9 mouse cellular contexts compared by ENCODE assay signal in the genomic region with DNA sequence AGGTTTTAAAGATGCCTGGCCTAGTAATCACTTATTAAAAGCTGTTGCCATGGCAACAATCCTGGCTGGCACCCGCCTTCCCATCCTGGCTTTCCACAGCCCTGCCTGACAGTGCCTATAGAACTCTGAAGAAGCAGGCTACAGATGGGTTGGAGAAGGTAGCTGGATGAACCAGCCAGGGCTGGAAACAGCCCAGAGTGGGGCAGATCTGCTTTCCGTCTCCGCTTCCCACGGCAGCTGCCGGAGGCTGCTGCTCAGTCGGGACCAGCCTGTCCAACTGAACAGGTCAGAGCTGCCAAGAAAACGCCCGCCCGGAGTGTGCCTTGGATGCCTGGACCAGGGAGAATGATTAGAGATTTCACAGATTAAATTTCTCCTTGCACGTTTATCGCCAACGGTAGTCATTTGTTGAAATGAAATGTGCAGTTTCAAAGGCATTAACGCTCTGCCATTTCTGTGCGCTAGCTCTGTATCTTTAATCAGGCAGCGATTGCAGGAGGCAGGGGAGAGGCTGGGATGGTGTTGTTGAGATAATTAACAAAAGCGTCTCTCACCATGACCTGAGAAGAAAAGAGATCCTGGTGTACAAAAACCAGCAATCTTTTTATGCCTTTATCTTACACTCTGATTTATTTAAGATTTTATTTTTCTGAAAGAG. TPM values are rescaled to one million over a fixed set of nuclear protein-coding genes. Genes with fewer than 3 reads are reported as not detected.
A peak's percentile ranks its signal among the peaks of the same experiment; 100 is the strongest.
DNase-seq lines count a peak whose midpoint lies in the region; ATAC-seq lines count a peak whose summit lies in the region.
"Had no signal": no experiment of that assay in that cellular context is flagged by ENCODE, and none has a peak within 500 bp of the region (broad histone marks: within the 10 kb centered on the region; RNA-seq: fewer than 3 reads in every experiment).

No protein-coding gene starts in this region.

- 48% methylated on average over 16 of the region's 16 CpGs for WGBS in midbrain, embryonic 15.5 days

- peak; percentile 59 for ATAC-seq in midbrain, embryonic 15.5 days (replicated peaks)
- no peak for ATAC-seq in erythroblast, adult 5-6 weeks (replicated peaks; ENCODE audit: low FRiP score, poor library complexity, severe bottlenecking)
- ATAC-seq: liver, embryonic 12.5 days had no signal

- H3K4me1 ChIP-seq in midbrain, embryonic 15.5 days, result peaks cover 22% of the 10 kb centered on the region
- H3K4me1 ChIP-seq: liver, embryonic 12.5 days had no signal

- no peak overlapping the region; the same call in 1 of the 2 replicates for H3K9ac ChIP-seq in midbrain, embryonic 15.5 days
- H3K9ac ChIP-seq: liver, embryonic 12.5 days had no signal

- H3K9me3 ChIP-seq in midbrain, embryonic 15.5 days, result no peaks in the 10 kb centered on the region
- H3K9me3 ChIP-seq: liver, embryonic 12.5 days had no signal

- H3K4me2 ChIP-seq in midbrain, embryonic 15.5 days, result peak overlapping the region; percentile 5; the same call in 1 of the 2 replicates
- H3K4me2 ChIP-seq: liver, embryonic 12.5 days had no signal

- no peaks in the 10 kb centered on the region for H3K27me3 ChIP-seq in midbrain, embryonic 15.5 days (replicated peaks)
- H3K27me3 ChIP-seq: liver, embryonic 12.5 days had no signal

- peaks cover 45% of the 10 kb centered on the region; the same call in 1 of the 2 replicates for H3K36me3 ChIP-seq in midbrain, embryonic 15.5 days (replicated peaks)

- peak; percentile 60 for DNase-seq in Muller cell, postnatal 12 days (ENCODE audit: inconsistent ontology term)
- peak; percentile 95 to 97 for DNase-seq in cerebellum, postnatal 10 days
- DNase-seq in layer of hippocampus, adult 11-12 months (ENCODE audit: low spot score), result peak; percentile 75
- DNase-seq in lung, postnatal 4 days, result no peak
- DNase-seq in ovary, adult 18-20 months (ENCODE audit: low spot score), result no peak
- no peak for DNase-seq in adrenal gland, adult 18-20 months (ENCODE audit: low spot score in 2 of 2)

- no peak overlapping the region for H3K4me3 ChIP-seq in midbrain, embryonic 15.5 days
- H3K4me3 ChIP-seq: liver, embryonic 12.5 days had no signal

- peak overlapping the region; percentile 81 for H3K27ac ChIP-seq in midbrain, embryonic 15.5 days
- H3K27ac ChIP-seq: liver, embryonic 12.5 days had no signal

RNA-seq across cellular contexts. Expression of a gene that starts 56.0 kb away (rescaled TPM):
- 36.3 and 38.6 TPM in 2 replicates for polyA plus RNA-seq in midbrain, embryonic 15.5 days (2015; fragmentation: Nextera tagmentation; extraction: Ambion mirVana)
- 5.4 and 7.9 TPM in 2 replicates for total RNA-seq in erythroblast, adult 5-6 weeks (2015; ENCODE audit: low replicate concordance)
- 5.0 and 6.0 TPM in 2 replicates for total RNA-seq in erythroblast, adult 5-6 weeks (2017; ENCODE audit: low replicate concordance)
- total RNA-seq in adrenal gland, adult 18-20 months (2021), result 10 to 100 TPM; 46.4 to 57.7 TPM

Comparison
In these comparisons a context has a peak if more than half of its experiments do, and no peak if none do; other contexts are left out.
1. DNase-seq: peak in Muller cell, postnatal 12 days (single experiment), cerebellum, postnatal 10 days (2 of 2) and layer of hippocampus, adult 11-12 months (single experiment); none in lung, postnatal 4 days (0 of 2), ovary, adult 18-20 months (single experiment) and adrenal gland, adult 18-20 months (0 of 2).
2. RNA of a gene that starts 56.0 kb away (total RNA-seq): 46.4 to 57.7 TPM in adrenal gland, adult 18-20 months; 5.0 to 7.9 TPM in erythroblast, adult 5-6 weeks; every median in the first group is over 4 times any median in the second.